Mouse (Mus musculus) frontal cortex, adult 2 months (tissue): Measurements from ENCODE around the gene Zmynd15. TPM values are rescaled to one million over a fixed set of nuclear protein-coding genes. Genes with fewer than 3 reads are reported as not detected.
A peak's percentile ranks its signal among the peaks of the same experiment; 100 is the strongest.
"Not testable (repeated sequence)": the region's sequence is repeated elsewhere in the genome, so short reads cannot be mapped to it uniquely, and the experiment has no call there.

Source experiments
- DNase-seq, 2 experiments: peaks; one replicate each; pipeline ENCODE4 v3.0.0; 2022; ENCODE audit warnings: low spot score in 1 of 2; ENCODE audit errors: extremely low spot score in 1 of 2
- polyA plus RNA-seq: library from polyadenylated mRNA; depleted of rRNA; stranded (reverse); fragments of >200 nt; gene quantifications from 2 replicates; pipeline ENCODE4 v1.2.3, GENCODE M21; 2012; rRNA removed

Gene Zmynd15
- 0.57 and 0.72 TPM in 2 replicates for polyA plus RNA-seq

GRCm38 (mm10) chr11:70458688-70459600 lies at the start of gene Zmynd15:
Gene Zmynd15 (plus strand): TSS chr11:70459433.
- no peak for DNase-seq

- peak; percentile 72 to 87 for DNase-seq
Measured at GRCm38 (mm10) chr11:70409594-70410296, 49.5 kb upstream of the Zmynd15 start, which contains the start of gene Pelp1. Gene Pelp1 (minus strand): TSS chr11:70410031.

GRCm38 (mm10) chr11:70410297-70410643 lies 49.0 kb upstream of the Zmynd15 start:
- DNase-seq = no peak

GRCm38 (mm10) chr11:70412591-70412990 lies 46.6 kb upstream of the Zmynd15 start:
- no peak for DNase-seq

GRCm38 (mm10) chr11:70413961-70414360 lies 45.3 kb upstream of the Zmynd15 start:
- DNase-seq = peak; percentile 37 to 88

GRCm38 (mm10) chr11:70418199-70418598 lies 41.0 kb upstream of the Zmynd15 start:
- DNase-seq = no peak

GRCm38 (mm10) chr11:70419486-70419885 lies 39.7 kb upstream of the Zmynd15 start:
- DNase-seq = no peak

GRCm38 (mm10) chr11:70426598-70426997 lies 32.6 kb upstream of the Zmynd15 start:
- not testable (repeated sequence) for DNase-seq

- DNase-seq = peak in 1 of 2 experiments; percentile 19
Measured at GRCm38 (mm10) chr11:70431574-70431973, 27.7 kb upstream of the Zmynd15 start.

GRCm38 (mm10) chr11:70432048-70432894 lies 27.0 kb upstream of the Zmynd15 start, which contains the start of gene Arrb2:
Gene Arrb2 (plus strand): TSS chr11:70432635.
- peak; percentile 96 to 98 for DNase-seq

- peak in 1 of 2 experiments; percentile 50 for DNase-seq
Measured at GRCm38 (mm10) chr11:70432895-70433568, 26.2 kb upstream of the Zmynd15 start.

- DNase-seq = no peak
Measured at GRCm38 (mm10) chr11:70433569-70433943, 25.7 kb upstream of the Zmynd15 start.

GRCm38 (mm10) chr11:70433951-70434350 lies 25.3 kb upstream of the Zmynd15 start:
- no peak for DNase-seq

- DNase-seq = no peak
Measured at GRCm38 (mm10) chr11:70435476-70435875, 23.8 kb upstream of the Zmynd15 start.

- no peak for DNase-seq
Measured at GRCm38 (mm10) chr11:70437426-70437825, 21.8 kb upstream of the Zmynd15 start.

- no peak for DNase-seq
Measured at GRCm38 (mm10) chr11:70438728-70439374, 20.4 kb upstream of the Zmynd15 start.

- DNase-seq = no peak
Measured at GRCm38 (mm10) chr11:70440637-70441036, 18.6 kb upstream of the Zmynd15 start.

GRCm38 (mm10) chr11:70441882-70442281 lies 17.4 kb upstream of the Zmynd15 start:
- no peak for DNase-seq

- no peak for DNase-seq
Measured at GRCm38 (mm10) chr11:70443964-70444363, 15.3 kb upstream of the Zmynd15 start.
